Mouse (Mus musculus) forebrain, embryonic 15.5 days (tissue): ENCODE measurements at regions not wholly inside any gene's neighbourhood (a gene's known extent, or its start where the extent isn't known, plus 50 kb on each side); places are given as distances from the start of the nearest gene placed in this dataset.

ENCODE experiments used
- ATAC-seq: fragments of 200-750 bp; cut with Nextera tagmentation; replicated peaks from 2 replicates; pipeline ENCODE4 v1.8.0; 2017; ENCODE audit warnings: mild to moderate bottlenecking, moderate TSS enrichment, moderate library complexity
- H3K27ac ChIP-seq: fragments of 300-500 bp; sonication (generic); replicated peaks from 2 replicates; pipeline ENCODE4 v1.5.1; 2015; ENCODE audit warnings: mild to moderate bottlenecking, inconsistent platforms
- H3K27me3 ChIP-seq: fragments of 300-500 bp; sonication (generic); 2 replicates; pipeline ENCODE4 v1.6.1; 2015; ENCODE audit warnings: inconsistent platforms
- H3K36me3 ChIP-seq: fragments of 300-500 bp; sonication (generic); 2 replicates; pipeline ENCODE4 v1.6.1; 2015; ENCODE audit warnings: mild to moderate bottlenecking, inconsistent platforms
- H3K4me1 ChIP-seq: fragments of 300-500 bp; sonication (generic); 2 replicates; pipeline ENCODE4 v1.6.1; 2015; ENCODE audit warnings: inconsistent platforms
- H3K4me2 ChIP-seq: fragments of 300-500 bp; sonication (generic); replicated peaks from 2 replicates; pipeline ENCODE4 v1.6.1; 2015; ENCODE audit warnings: mild to moderate bottlenecking, inconsistent platforms
- H3K4me3 ChIP-seq: fragments of 300-500 bp; sonication (generic); 2 replicates; pipeline ENCODE4 v1.5.1; 2015; ENCODE audit warnings: mild to moderate bottlenecking, inconsistent platforms
- H3K9ac ChIP-seq: fragments of 300-500 bp; sonication (generic); replicated peaks from 2 replicates; pipeline ENCODE4 v1.6.1; 2015; ENCODE audit warnings: mild to moderate bottlenecking, inconsistent platforms
- H3K9me3 ChIP-seq: fragments of 300-500 bp; sonication (generic); 2 replicates; pipeline ENCODE4 v1.6.1; 2016; ENCODE audit warnings: inconsistent platforms
- WGBS: fragments of 180-500 bp; shearing (Covaris S2); methylation state at CpG from one replicate; pipeline ENCODE4 v1.1.7; 2015; ENCODE audit warnings: mixed read lengths; 5-methylcytosine and 5-hydroxymethylcytosine counted together

DNA sequence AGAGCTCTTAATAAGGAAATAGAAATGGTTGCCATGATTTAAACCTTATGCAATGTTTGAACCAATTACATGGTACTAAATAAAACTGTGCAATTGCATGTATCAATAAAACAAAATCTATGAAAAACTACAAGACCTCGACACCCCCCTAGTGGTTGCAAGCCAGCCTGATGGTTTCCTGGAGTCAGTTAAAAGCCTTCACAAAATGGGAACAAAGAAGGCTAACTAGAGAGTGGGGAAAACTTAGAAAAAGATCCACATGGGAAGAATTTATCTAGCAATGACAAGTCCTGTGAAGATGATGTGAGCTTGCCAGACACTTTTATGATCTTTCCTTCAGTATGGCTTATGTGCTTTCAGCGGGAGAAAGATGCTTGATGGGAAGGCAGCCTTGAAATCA lies 2926.3 kb upstream of the 5930422O12Rik start:
- H3K9me3 ChIP-seq, result no peaks in the 10 kb centered on the region
- H3K27me3 ChIP-seq, result no peaks in the 10 kb centered on the region
- H3K4me3 ChIP-seq, result no peak overlapping the region
- H3K4me2 ChIP-seq, result no peak overlapping the region
- no peak overlapping the region for H3K27ac ChIP-seq
- ATAC-seq, result no peak
- H3K9ac ChIP-seq, result no peak overlapping the region
- no peaks in the 10 kb centered on the region for H3K36me3 ChIP-seq
- WGBS, result 87% methylated on average over 2 of the region's 2 CpGs
- H3K4me1 ChIP-seq, result no peaks in the 10 kb centered on the region

GRCm38 (mm10) chr8:30511358-30511757 lies 2917.2 kb upstream of the 5930422O12Rik start:
- no peaks in the 10 kb centered on the region for H3K9me3 ChIP-seq
- no peaks in the 10 kb centered on the region for H3K27me3 ChIP-seq
- H3K4me3 ChIP-seq, result no peak overlapping the region
- peak; percentile 85 for ATAC-seq
- no peaks in the 10 kb centered on the region for H3K36me3 ChIP-seq
- H3K27ac ChIP-seq, result peak overlapping the region; percentile 56; the same call in 1 of the 2 replicates
- peaks cover 5% of the 10 kb centered on the region; the same call in 1 of the 2 replicates for H3K4me1 ChIP-seq
- WGBS, result 64% methylated on average over 2 of the region's 2 CpGs
- no peak overlapping the region for H3K9ac ChIP-seq
- H3K4me2 ChIP-seq, result no peak overlapping the region

GRCm38 (mm10) chr8:30522806-30523462 lies 2905.6 kb upstream of the 5930422O12Rik start:
- no peaks in the 10 kb centered on the region for H3K27me3 ChIP-seq
- ATAC-seq, result no peak
- no peaks in the 10 kb centered on the region for H3K36me3 ChIP-seq
- H3K27ac ChIP-seq, result no peak overlapping the region
- no peaks in the 10 kb centered on the region for H3K9me3 ChIP-seq
- H3K4me3 ChIP-seq, result no peak overlapping the region
- H3K4me2 ChIP-seq, result peak overlapping the region; percentile 16
- WGBS, result 7% methylated on average over 10 of the region's 10 CpGs
- peaks cover 7% of the 10 kb centered on the region for H3K4me1 ChIP-seq
- H3K9ac ChIP-seq, result no peak overlapping the region

GRCm38 (mm10) chr8:30532862-30533500 lies 2895.5 kb upstream of the 5930422O12Rik start:
- Histone ChIP-seq H3K4me3 (no peak overlapping the region), H3K9ac (no peak overlapping the region), H3K27ac (no peak overlapping the region), H3K36me3 (no peaks in the 10 kb centered on the region), H3K9me3 (no peaks in the 10 kb centered on the region), H3K27me3 (no peaks in the 10 kb centered on the region), H3K4me1 (0 out of 2 replicates have a peak, but pooled peaks cover 5% of the 10 kb centered on the region), H3K4me2 (no peak overlapping the region)
- 48% methylated on average over 3 of the region's 3 CpGs for WGBS
- ATAC-seq, result no peak

DNA sequence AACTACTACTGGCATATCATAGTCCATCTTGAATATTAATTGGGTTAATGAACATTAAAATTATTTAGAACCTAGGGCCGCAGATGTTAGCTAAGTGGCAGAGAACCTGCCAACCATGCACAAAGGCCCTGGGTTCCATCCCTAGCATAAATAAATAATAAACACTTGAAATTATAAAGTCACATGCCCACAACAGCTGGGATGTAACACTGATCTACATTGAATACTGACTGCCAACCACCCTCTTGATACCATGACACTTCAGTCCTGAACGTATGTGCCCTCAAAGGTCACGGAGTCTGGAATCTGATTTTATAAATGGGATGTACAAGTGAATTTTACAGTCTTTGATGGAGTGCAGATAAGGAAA lies 2895.0 kb upstream of the 5930422O12Rik start:
- no peaks in the 10 kb centered on the region for H3K36me3 ChIP-seq
- 0 out of 2 replicates have a peak, but pooled peaks cover 5% of the 10 kb centered on the region for H3K4me1 ChIP-seq
- H3K4me3 ChIP-seq, result no peak overlapping the region
- H3K4me2 ChIP-seq, result no peak overlapping the region
- H3K27ac ChIP-seq, result no peak overlapping the region
- no peaks in the 10 kb centered on the region for H3K9me3 ChIP-seq
- WGBS, result 79% methylated on average over 3 of the region's 3 CpGs
- H3K9ac ChIP-seq, result no peak overlapping the region
- no peak for ATAC-seq
- no peaks in the 10 kb centered on the region for H3K27me3 ChIP-seq

DNA sequence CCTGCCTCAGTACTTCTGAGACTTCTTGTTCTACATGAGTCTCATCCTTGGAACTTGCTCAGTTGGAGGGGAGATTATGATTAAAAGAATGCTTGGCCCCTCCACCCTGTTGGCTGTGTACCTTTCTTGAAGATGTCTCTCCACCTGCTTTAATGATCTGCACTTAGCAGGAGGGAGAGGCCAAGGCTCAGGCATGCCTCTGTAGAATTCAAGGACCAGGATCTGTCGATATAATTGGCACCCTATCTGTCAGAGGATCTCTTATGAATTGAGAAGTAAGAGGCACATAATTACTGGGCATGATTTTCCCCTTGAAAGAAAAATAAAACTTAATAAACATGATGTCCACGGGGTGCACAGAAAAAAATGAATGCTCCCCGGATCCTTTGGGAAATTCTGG lies 2893.1 kb upstream of the 5930422O12Rik start:
- WGBS, result 66% methylated on average over 3 of the region's 3 CpGs
- Histone ChIP-seq H3K9ac (no peak overlapping the region), H3K9me3 (no peaks in the 10 kb centered on the region), H3K27ac (no peak overlapping the region), H3K27me3 (no peaks in the 10 kb centered on the region), H3K4me2 (no peak overlapping the region), H3K4me3 (no peak overlapping the region), H3K4me1 (0 out of 2 replicates have a peak, but pooled peaks cover 5% of the 10 kb centered on the region), H3K36me3 (no peaks in the 10 kb centered on the region)
- ATAC-seq, result no peak

DNA sequence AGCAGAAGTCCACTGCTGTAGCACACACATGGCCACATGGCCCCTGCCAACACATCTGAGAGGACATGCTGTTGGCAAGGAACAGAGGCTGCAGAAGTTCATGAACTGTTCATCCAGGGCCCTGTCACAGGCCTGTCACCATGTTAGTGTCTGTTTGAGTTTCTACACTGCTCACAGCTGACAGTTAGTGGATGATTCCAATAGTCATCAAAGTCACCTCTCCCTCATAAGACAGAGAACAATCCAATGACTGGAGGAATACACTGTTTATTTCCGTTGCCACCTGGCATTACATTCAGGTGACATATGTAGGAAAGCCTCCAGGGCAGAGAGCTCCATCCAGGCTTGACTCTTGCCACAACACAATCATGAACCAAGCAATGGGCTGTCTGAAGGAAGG lies 2886.3 kb upstream of the 5930422O12Rik start:
- no peak overlapping the region for H3K4me2 ChIP-seq
- no peak overlapping the region for H3K9ac ChIP-seq
- H3K27ac ChIP-seq, result no peak overlapping the region
- no peaks in the 10 kb centered on the region for H3K9me3 ChIP-seq
- H3K4me3 ChIP-seq, result no peak overlapping the region
- H3K27me3 ChIP-seq, result no peaks in the 10 kb centered on the region
- ATAC-seq, result no peak
- no peaks in the 10 kb centered on the region for H3K36me3 ChIP-seq
- 0 out of 2 replicates have a peak, but pooled peaks cover 6% of the 10 kb centered on the region for H3K4me1 ChIP-seq
- 80% methylated on average over 1 of the region's 1 CpGs for WGBS

DNA sequence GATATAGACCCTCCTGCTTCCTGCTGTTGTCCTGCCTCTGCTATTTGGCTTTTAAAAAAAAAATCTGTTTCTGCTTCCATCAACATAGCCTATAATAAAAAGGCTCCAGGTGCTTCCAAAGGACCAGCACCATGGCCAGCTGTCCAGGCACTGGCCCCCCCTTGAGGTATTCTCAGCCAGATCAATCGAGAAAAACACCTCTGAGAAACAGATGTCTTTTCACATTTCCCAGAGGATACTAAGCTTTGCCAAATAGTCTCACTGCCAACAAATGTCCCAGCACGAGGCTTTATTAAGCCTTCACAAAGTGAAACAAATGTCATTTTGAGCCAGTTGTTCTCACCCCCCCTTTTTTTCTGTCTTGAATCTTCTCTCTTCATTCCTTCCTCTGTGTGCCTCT lies 2880.7 kb upstream of the 5930422O12Rik start:
- WGBS, result 8% methylated on average over 2 of the region's 2 CpGs
- no peaks in the 10 kb centered on the region for H3K36me3 ChIP-seq
- no peak overlapping the region for H3K4me2 ChIP-seq
- H3K4me3 ChIP-seq, result no peak overlapping the region
- no peak overlapping the region for H3K27ac ChIP-seq
- no peak overlapping the region for H3K9ac ChIP-seq
- H3K9me3 ChIP-seq, result no peaks in the 10 kb centered on the region
- H3K27me3 ChIP-seq, result no peaks in the 10 kb centered on the region
- ATAC-seq, result peak; percentile 66; the same call in 1 of the 2 replicates
- peaks cover 12% of the 10 kb centered on the region for H3K4me1 ChIP-seq

DNA sequence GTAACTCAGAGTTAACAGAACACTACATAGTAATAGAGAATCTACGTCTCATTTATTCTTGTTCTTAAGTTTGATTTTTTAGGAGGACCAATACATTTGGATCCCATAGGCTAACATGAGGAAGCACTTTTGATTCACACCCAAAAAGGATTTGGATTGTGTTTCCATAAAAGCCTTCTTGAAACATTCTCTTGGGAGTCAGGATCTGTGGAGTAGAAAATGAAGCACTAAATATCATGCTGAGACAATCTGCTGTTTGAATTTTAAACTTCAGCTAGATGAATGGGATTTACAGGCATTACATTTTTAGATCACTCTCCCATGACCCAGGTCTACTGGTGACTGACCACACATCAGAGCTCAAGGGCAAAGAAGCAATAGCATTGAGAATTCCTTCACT lies 2877.5 kb upstream of the 5930422O12Rik start:
- no peak for ATAC-seq
- peaks cover 12% of the 10 kb centered on the region for H3K4me1 ChIP-seq
- H3K9ac ChIP-seq, result no peak overlapping the region
- no peaks in the 10 kb centered on the region for H3K36me3 ChIP-seq
- no peak overlapping the region for H3K4me3 ChIP-seq
- no peaks in the 10 kb centered on the region for H3K9me3 ChIP-seq
- H3K27ac ChIP-seq, result no peak overlapping the region
- no peaks in the 10 kb centered on the region for H3K27me3 ChIP-seq
- WGBS, result 85% methylated on average over 1 of the region's 1 CpGs
- no peak overlapping the region for H3K4me2 ChIP-seq

- H3K4me3 ChIP-seq, result no peak overlapping the region
- no peaks in the 10 kb centered on the region for H3K36me3 ChIP-seq
- no peak overlapping the region for H3K4me2 ChIP-seq
- no peaks in the 10 kb centered on the region for H3K27me3 ChIP-seq
- no peaks in the 10 kb centered on the region for H3K9me3 ChIP-seq
- H3K27ac ChIP-seq, result no peak overlapping the region
- H3K4me1 ChIP-seq, result no peaks in the 10 kb centered on the region
- H3K9ac ChIP-seq, result no peak overlapping the region
- ATAC-seq, result no peak
Measured at GRCm38 (mm10) chr8:30557429-30557828, 2871.1 kb upstream of the 5930422O12Rik start.

GRCm38 (mm10) chr8:30561323-30562207 lies 2866.9 kb upstream of the 5930422O12Rik start:
- Histone ChIP-seq H3K4me2 (no peak overlapping the region), H3K27ac (no peak overlapping the region), H3K4me1 (no peaks in the 10 kb centered on the region), H3K9ac (no peak overlapping the region), H3K36me3 (no peaks in the 10 kb centered on the region), H3K27me3 (no peaks in the 10 kb centered on the region), H3K4me3 (no peak overlapping the region), H3K9me3 (no peaks in the 10 kb centered on the region)
- ATAC-seq, result no peak
- 62% methylated on average over 8 of the region's 8 CpGs for WGBS

DNA sequence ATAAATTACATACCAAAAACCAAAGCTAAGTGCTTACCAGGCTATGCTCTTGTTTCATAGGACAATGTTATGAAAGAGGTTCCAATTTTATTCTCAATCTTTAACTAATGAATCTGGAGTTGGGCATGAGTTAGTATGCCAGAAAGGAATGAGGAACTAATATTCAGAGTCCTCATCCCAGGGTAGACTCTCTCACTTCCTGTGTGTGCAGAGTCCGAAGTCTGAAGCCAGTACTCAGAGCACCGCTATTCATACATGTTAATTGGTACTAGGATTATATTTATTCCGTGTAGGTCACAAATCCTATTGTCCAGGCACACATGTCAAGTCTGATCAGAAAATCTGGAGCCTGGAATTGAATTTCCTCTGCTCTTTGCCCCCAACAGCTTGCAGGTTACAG lies 2858.7 kb upstream of the 5930422O12Rik start:
- ATAC-seq, result no peak
- no peaks in the 10 kb centered on the region for H3K4me1 ChIP-seq
- no peak overlapping the region for H3K4me3 ChIP-seq
- 76% methylated on average over 3 of the region's 3 CpGs for WGBS
- no peaks in the 10 kb centered on the region for H3K27me3 ChIP-seq
- no peaks in the 10 kb centered on the region for H3K36me3 ChIP-seq
- H3K4me2 ChIP-seq, result no peak overlapping the region
- no peak overlapping the region for H3K27ac ChIP-seq
- H3K9ac ChIP-seq, result no peak overlapping the region
- no peaks in the 10 kb centered on the region for H3K9me3 ChIP-seq
